Mouse (Mus musculus) thymus, postnatal 14 days (tissue): ENCODE results near the gene Themis2.
"Not testable (repeated sequence)": the region's sequence is repeated elsewhere in the genome, so short reads cannot be mapped to it uniquely, and the experiment has no call there.

ENCODE experiments used
- DNase-seq: peaks from one replicate; pipeline ENCODE4 v3.0.0; 2021

Themis2 gene

DNA sequence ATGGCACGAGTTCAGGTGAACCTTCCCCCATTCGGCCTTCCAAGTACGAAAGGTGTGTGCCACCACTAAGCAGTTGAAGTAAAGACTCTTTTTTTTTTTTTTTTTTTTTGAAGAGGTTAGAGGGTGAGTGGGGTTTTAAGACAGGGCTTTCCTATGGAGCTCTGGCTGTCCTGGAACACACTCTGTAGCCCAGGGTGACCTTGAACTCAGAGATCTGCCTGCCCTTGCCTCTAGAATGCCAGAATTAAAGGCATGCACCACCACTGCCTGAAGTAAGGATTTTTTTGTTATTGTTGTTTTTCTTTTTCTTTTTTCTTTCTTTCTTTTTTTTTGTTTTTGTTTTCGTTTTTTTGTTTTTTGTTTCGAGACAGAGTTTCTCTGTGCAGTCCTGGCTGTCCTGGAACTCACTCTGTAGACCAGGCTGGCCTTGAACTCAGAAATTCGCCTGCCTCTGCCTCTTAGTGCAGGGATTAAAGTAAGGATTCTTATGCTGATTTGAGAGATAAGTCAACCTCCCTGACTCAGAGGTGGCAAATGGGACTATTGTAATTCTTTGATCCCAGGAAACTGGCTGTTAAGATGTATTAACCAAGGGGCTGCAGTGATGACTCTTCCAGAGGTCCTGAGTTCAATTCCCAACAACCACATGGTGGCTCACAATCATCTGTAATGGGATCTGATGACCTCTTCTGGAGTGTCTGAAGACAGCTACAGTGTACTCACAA, 46.8 kb downstream of the Themis2 start:
- DNase-seq: no peak

DNA sequence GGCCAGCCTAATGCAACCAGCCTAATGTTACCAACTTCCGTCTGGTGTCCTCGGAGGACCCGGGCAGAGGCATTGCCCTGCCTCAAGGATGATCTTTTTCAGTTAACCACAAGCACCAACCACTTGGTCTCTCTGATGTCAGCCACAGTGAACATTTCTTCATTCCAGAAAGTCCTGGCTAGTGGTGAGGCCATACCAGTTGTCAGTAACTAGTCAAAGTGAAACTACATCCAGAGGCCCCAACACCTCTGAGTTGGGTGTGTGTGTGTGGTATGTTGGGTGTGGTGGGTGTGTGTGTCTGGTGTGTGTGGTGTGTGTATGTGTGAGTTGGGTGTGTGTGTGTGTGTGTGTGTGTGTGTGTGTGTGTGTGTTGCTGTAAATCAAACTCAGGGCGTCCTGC, 47.4 kb downstream of the Themis2 start:
- DNase-seq: no peak

DNA sequence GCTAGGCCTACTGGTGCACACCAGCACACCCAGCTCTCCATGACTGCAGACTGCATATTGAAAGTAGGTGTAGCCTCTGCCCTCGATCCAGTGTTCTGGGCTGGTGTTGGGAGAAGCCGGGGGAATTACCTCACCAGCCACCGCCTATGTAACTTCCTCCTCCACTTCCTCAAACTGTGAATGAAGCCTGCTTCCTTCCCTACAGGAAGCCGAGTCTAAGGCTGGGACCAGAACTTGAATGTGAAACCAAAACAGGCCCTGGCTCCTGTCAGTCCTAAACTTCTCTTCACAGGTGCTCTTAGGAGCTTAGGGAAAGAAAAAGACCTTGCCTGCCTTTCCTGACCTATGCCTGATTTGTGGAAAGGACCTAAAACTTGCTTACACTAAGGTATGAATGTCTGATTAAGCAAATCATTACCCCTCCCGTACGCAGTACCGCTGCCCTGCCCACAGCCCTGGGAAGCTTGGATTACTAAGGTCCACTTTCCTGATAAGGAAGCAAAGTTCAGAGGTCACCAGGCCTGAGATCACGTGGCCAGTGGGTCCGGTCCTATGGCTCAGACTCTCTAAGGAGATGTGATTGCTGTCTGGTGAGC, 48.4 kb downstream of the Themis2 start:
- DNase-seq: peak; percentile 33

DNA sequence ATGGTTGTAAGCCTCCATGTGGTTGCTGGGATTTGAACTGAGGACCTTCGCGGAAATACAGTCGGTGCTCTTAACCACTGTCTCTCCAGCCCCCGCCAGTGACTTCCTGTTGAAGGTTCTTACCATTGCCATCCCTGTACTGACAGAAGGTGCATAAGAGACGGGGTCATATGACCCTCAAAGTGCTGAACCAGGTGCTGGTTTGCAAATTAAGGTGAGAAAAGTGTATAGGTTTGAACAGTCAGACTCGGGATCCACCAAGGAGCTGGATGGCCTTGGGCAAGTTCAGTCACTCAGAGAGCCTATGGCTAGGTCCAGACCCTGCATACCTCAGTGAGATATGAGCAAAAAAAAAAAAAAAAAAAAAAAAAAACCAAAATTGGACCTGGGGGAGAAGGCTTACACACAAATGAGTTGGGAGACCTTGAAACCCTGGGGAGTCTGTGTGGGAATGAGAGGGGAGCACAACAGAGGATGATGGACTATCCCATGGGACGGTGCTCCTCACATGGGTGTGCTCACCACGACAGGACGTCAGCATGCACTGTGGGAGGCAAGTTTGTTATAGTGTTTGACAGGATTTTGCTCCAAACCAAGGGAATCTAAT, 49.2 kb downstream of the Themis2 start:
- DNase-seq: no peak

DNA sequence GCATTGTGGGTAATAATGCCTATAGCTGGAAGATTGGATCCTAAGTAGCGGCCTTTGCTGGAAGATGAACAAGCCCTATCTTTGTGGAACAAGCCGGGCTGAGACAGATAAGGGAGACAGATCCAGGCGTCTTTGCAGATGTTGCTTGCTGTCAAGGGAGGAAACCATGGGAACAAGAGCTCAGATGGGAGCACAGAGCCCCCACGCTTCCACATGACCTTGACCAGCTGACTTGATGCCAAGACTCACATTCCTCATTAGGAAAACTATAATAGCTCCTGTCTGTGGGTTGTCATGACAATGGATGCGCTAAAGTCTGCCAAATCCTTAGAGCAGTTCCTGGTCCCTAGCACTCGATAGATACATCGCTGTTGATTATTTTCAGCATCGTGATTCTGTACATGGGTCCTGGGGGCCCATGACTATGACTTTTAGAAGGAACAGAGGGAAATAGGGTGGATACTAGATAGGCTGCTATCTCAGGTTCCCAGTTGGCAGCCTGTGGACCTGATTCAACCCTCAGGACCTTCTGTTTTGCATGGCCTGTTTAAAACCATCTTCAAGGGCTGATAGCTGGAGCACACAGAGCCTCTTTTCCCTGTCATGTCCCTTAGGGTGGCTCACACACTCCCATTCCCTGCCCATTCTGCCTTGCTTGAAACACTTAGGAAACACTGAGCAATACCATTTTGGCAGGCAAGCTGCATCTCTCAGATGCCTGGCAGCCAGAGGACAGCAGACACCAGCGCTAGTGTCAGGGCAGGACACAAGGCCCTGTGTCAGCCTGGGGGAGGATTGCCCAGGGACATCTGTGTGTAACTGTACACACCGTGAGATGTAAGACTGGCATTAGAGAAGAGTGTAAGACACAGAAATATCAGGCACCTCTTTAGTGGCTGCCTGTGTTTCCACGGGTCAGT, 51.9 kb downstream of the Themis2 start:
- DNase-seq: no peak

DNA sequence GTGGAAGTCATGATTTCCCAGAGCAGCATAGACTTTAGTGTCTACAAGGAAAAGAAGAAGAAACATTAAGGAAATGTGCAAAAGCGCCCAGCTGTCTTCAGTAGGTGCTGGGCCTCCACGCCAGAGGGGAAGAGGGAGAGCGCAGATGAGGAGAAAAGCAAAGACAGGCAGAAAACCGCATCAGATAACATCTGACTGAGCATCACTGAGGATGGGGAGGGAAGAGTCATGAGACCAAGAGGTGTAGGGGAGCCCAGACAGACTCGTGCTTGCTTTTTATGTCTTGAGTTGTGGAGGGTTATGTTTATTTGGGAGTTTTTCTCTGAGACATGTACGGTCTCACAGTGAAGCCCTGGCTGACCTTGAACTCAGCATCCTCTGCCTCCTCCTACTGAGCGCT, 54.7 kb downstream of the Themis2 start:
- no peak for DNase-seq

DNA sequence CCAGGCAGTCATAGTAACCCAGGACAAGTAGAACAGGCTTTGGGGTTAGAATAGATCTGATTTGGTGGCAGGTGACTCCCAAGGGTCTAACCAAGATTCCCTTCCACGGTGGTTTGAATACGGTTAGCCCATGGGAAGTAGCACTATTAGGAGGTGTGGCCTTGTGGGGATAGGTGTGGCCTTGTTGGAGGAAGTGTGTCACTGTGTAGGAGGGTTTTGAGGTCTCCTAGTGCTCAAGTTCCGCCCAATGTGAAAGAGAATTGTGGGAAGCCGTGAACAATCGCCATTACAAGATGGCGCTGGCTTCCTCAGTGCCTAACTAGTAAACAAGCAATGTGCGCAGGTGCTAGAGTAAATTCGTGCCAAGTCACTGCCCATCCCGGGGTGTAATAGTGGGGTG, 59.0 kb downstream of the Themis2 start:
- DNase-seq: not testable (repeated sequence)

DNA sequence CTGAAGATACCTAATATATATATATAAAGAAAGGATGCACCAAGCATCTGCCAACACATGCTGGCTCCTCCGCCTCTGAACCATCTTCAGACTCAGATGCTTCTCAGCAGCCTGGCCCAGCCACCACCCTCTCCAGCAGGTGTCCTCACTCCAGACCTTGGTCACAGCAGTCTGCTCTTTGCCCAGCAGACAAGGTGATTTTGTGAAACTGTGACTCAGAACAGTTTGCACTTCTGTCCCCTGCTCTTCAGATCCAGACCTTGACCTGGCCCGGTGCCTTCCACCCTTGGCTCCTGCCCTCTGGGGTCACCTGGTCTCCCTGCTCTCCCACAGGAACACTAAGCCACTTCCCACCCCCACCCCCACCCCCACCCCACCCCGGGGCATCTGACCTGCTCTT, 60.3 kb downstream of the Themis2 start:
- DNase-seq: no peak

DNA sequence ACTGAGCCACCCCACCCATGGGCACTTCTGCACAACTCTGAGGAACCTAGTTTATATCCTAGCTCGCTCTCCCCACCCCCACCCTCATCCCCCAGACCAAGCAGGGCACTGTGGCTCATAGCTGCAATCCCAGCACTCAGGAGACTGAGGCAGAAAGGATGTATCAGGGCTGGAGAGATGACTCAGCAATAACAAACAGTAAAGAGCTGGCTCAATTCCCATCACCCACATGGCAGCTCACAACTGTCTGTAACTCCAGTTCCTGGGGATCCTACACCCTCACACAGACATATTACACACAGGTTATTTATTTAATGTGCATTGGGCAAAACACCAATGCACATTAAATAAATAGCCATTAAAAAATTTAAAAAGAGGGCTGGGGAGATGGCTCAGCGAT, 60.8 kb downstream of the Themis2 start:
- no peak for DNase-seq

DNA sequence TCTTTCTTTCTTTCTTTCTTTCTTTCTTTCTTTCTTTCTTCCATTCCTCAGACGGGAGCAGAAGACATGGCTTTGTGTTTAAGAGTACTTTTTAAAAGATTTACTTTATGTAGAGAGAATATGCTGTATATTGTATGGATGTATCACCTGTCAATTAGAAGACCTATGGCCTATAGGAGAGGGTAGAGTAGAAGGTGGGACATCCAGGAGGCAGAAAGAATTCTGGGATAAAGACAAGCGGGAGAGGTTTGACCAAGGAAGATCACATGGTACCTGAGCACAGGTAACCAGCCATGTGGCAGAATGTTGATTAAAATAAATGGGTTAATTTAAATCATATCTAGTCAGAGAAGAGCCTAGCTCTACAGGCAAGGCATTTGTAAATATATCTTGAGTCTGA, 61.4 kb downstream of the Themis2 start:
- DNase-seq: no peak

DNA sequence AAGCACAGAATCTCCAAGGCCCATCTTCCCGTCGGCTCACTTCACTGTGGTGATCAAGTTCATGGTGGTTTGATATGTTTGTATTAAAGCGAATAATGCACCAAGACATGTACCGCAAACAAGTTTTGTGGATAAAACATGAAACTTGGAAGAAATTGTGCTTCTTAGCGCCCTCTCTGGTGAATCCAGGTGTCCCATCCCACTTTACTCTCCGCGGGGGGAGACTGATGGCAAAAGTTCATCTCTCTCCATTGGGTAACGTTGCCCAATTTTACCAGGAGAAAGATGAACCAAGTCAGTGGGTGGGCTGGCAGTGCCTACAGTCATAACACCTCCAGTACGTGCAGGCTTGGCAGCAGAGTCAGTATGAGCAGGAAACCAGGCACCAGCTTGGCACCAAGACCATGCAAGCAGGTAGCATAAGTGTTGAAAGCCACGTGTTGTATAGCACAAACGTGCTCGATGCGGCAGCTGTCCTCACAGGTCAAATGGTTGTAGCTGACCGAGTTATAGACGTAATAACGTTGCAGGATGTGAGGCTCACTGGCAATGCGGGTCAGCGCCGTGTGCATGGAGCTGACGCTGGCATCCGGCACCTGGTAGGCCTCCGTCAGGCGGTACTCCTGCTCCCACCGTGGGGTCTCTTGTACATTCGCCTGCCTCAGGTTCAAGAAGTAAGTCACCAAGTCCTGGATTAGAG, 63.0 kb downstream of the Themis2 start:
- DNase-seq: no peak

DNA sequence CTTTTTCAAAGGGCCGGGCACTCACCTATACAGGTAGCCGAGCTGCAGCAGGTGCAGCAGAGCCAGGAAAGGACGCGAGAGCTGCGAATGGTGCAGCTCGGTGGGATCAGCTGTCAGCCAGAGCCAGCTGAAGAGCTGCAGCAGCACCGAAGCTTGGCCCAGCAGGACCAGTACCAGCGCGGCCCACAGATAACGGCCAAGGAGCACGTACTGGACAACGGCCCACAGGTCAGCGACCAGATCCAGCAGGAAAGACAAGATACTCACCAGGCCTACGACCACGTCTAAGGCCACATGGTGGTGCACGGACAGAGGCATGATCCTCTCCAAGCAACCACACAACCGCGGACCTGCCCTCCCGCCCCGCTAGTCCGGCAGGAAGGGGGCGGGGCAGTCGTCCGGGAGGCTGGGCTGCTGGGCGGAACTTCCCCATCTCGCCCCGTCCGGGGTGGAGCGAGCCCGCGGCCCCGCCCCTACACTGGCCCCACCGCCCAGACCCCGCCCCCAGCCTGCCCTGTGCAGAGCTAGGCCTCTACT, 64.0 kb downstream of the Themis2 start, which contains the start of gene Xkr8:
Xkr8 (minus strand) TSS at position 399 of the 537 bp plus-strand sequence.
- DNase-seq: peak; percentile 91
